Mouse (Mus musculus) CD8-positive naive resting alpha-beta T cell, adult 2 months (primary cell): ENCODE results near the gene Plcb1.

ENCODE experiments used
- DNase-seq, 2 experiments: peaks; one replicate each; pipeline ENCODE4 v3.0.0; 2022; ENCODE audit warnings: low read depth in 2 of 2, low spot score in 2 of 2

The Plcb1 gene

GRCm38 (mm10) chr2:135175544-135175943 is 389.7 kb downstream of the Plcb1 start:
- DNase-seq, result no peak

DNA sequence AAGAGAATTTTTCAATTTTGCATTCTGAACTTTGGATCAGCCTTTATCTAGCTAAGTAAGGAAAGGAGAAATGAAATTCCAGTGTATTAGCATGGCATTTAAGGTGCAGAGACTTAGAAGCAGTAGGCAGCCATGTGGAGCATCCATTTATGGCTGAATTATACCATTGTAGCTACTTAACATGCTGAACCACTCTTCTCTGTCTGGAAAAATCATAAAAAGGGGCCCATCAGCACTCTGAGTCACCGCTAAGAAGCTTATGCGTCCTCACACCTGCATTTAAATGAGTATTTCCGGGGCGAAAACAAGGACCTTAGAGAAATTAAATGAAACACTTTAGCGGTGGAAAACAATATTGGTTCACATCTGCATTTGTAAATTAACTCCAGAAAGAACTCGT is 401.8 kb downstream of the Plcb1 start:
- no peak for DNase-seq

GRCm38 (mm10) chr2:135200830-135201229 is 415.0 kb downstream of the Plcb1 start:
- no peak for DNase-seq

DNA sequence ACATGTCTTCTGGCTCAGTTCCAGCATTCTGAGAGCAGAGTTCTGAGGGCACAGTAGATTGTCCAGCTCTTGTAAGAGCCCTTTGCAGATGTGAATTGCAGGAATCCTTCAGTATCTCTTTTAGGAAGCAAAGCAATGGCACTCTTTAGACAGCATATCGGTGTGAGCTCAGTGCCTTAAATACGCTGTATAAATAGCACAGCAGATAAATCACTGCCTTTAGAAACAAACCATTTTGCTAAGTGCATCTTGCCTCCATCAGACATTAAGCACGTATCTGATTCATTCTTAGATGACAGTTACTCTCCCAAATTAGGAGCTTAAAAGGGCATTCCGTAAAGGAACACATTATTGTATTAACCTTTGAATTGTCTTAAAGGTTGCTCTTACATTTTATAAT is 416.5 kb downstream of the Plcb1 start:
- DNase-seq, result no peak

- DNase-seq, result no peak
Observed at GRCm38 (mm10) chr2:135204141-135205120, 418.6 kb downstream of the Plcb1 start.

DNA sequence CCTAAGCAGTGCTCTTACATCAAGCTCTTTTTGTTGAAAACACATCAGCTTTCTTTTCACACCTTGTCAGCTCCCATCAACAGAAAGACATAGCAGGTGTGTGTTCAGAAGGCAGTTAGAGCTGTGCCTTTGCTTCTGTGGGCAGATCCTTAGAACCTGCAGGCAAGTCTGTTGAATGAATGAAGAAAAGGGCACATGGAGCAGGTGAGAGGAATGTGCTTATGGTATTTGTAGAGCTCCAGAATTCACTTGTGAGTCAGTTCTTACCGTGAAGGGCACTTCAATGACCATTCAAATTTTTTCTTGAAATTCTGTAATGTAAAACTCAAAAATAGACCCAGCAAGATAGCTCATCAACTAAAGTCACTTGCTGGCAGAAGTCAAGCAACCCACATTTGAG is 423.0 kb downstream of the Plcb1 start:
- no peak for DNase-seq

- no peak for DNase-seq
Observed at GRCm38 (mm10) chr2:135214746-135215448, 429.0 kb downstream of the Plcb1 start.

GRCm38 (mm10) chr2:135219406-135219805 is 433.5 kb downstream of the Plcb1 start:
- DNase-seq, result no peak

GRCm38 (mm10) chr2:135225604-135226025 is 439.7 kb downstream of the Plcb1 start:
- DNase-seq, result no peak

DNA sequence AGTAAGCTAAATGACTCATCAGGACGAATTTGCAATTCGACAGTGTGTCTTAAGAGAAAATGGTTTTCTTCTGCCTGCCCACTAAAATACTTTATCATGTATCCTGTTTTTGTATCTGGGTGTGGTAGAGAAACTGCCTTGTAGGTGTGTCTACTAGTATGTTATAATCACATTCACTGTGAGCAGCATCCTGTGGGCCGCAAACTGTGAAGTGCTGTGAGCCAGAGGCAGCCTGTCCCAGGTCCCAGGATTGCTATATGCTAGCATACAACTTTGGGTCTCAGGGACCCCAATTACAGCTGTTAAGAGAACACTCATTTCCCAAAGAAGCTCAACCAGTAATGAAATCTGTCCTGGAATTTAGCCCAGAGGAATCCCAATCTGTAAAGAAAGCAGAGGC is 444.4 kb downstream of the Plcb1 start:
- DNase-seq, result no peak

GRCm38 (mm10) chr2:135242662-135243316 is 456.9 kb downstream of the Plcb1 start:
- no peak for DNase-seq

DNA sequence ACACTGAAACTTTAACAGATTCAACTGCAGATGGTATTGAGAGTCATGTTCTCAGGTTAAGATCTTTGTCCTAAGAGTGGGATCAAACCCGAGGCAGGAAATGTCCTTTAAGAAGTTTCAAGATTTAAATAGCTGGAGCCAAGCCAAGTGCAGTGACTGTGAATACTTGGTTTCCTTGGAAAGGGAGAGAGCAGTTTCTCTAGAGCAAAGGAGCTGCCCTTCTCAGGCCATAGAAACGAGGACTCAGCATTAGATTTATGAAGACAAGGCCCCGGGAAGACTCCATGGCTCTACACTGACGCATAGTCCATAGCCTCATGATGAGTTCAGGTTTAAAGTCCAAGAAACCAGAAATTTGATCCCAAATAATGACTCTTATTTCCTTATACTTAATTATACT is 457.9 kb downstream of the Plcb1 start:
- no peak for DNase-seq

DNA sequence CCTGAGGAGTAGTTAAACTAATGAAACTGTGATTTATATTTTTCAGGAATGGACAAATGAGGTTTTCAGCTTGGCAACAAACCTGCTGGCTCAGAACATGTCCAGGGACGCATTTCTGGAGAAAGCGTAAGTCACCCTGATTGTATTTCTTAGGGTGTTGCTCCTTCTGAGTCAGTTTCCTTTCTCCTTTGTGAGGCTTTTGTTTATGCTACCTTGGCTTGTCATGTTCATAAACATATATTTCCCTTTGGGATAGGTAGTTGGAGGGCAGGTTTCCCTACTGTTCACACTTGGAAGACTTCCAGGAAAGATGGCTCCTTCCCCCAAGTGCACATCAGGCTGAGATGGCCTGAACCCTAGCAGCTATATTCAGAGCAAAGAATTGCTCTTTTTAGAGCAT is 464.1 kb downstream of the Plcb1 start:
- no peak for DNase-seq

GRCm38 (mm10) chr2:135251821-135252315 is 466.0 kb downstream of the Plcb1 start:
- no peak for DNase-seq

GRCm38 (mm10) chr2:135259136-135259535 is 473.3 kb downstream of the Plcb1 start:
- no peak for DNase-seq

DNA sequence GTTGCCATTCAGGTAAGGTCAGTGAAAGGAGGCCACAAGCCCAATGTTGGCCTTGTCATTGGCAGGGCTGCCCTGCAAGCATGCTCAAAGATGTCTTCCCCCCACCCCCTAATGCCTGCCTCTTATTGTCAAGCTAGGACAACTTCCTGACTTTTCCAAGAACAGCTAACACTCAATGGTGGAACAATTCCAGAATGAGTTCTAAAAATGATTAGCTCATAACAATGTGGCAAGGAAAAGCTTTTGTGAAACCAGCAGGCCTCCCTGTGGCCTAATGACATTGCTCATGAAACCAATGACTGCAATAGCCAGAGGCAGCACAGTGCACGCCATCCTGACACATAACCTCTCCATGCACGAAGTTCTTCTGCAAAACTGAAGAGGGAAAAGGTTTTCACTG is 478.1 kb downstream of the Plcb1 start:
- DNase-seq, result no peak

- no peak for DNase-seq
Observed at GRCm38 (mm10) chr2:135274949-135275348, 489.1 kb downstream of the Plcb1 start.

- no peak for DNase-seq
Observed at GRCm38 (mm10) chr2:135278506-135278905, 492.6 kb downstream of the Plcb1 start.

DNA sequence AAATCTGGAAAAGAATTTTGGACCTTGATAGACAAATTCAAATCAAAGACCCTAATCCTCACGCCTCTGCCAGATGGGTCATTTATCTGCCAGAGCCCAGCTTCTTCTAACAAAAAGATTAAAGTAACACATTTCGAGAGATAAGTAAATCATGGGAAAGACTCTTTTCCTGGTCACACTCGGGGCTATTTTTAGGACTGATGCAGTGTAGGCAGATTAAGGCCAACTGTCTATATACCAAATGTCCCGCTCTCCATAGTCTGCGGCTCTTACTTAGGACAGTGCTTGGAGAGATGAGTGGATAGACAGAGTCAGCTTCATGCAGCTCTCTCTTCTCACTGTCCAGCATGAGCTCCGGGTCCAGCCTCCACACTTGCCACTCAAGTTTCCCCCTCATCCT is 493.2 kb downstream of the Plcb1 start:
- DNase-seq, result no peak

GRCm38 (mm10) chr2:135283783-135284182 is 497.9 kb downstream of the Plcb1 start:
- no peak for DNase-seq

DNA sequence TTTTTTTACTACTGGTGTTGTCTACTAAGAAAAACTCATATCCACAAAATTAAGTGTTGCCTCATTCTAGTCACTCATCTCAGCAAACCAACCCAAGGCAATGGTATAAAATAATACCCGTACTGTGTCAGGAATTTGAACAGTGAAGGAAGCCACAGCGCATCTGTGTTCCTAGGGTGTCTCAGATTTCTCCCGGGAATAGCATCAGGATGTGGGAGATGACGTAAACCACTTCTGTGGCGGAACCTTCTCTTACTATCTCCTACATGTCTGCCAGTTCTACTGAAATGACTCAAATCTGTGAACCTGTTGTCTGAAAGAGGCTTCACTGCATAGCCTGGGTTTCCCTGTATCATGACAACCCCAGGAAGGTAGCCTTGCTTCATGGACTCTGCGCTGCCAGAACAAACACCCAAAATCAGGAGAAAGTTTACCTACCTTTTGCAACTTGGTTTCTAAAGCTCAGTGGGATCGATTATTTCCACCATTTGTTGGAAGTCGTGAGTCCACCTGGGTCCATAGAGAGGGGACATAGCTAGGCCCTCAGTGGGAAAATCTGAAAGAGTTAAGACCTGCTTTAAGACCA is 510.4 kb downstream of the Plcb1 start:
- no peak for DNase-seq
